Mouse (Mus musculus) thymus, postnatal 4 days (tissue): Measurements from ENCODE around the gene Slc15a5.

ENCODE experiments used
- DNase-seq: peaks from one replicate; pipeline ENCODE4 v3.0.0; 2021

The Slc15a5 gene

GRCm38 (mm10) chr6:138054956-138055355 is 24.8 kb downstream of the Slc15a5 start:
- DNase-seq, result no peak

- peak; percentile 18 for DNase-seq
Observed at GRCm38 (mm10) chr6:138054166-138054565, 25.6 kb downstream of the Slc15a5 start.

GRCm38 (mm10) chr6:138053686-138054085 is 26.0 kb downstream of the Slc15a5 start:
- DNase-seq, result no peak

GRCm38 (mm10) chr6:138045364-138045763 is 34.4 kb downstream of the Slc15a5 start:
- DNase-seq, result no peak

GRCm38 (mm10) chr6:138042891-138043290 is 36.8 kb downstream of the Slc15a5 start:
- no peak for DNase-seq

GRCm38 (mm10) chr6:138041865-138042264 is 37.9 kb downstream of the Slc15a5 start:
- DNase-seq, result no peak

GRCm38 (mm10) chr6:138037587-138037986 is 42.1 kb downstream of the Slc15a5 start:
- peak; percentile 19 for DNase-seq

- no peak for DNase-seq
Observed at GRCm38 (mm10) chr6:138036891-138037290, 42.8 kb downstream of the Slc15a5 start.

- DNase-seq, result no peak
Observed at GRCm38 (mm10) chr6:138016898-138017297, 62.8 kb downstream of the Slc15a5 start.

- no peak for DNase-seq
Observed at GRCm38 (mm10) chr6:138014976-138015674, 64.6 kb downstream of the Slc15a5 start.

- DNase-seq, result no peak
Observed at GRCm38 (mm10) chr6:138011955-138012354, 67.8 kb downstream of the Slc15a5 start.

GRCm38 (mm10) chr6:138007705-138008104 is 72.0 kb downstream of the Slc15a5 start:
- DNase-seq, result no peak

GRCm38 (mm10) chr6:138006525-138007251 is 73.0 kb downstream of the Slc15a5 start:
- DNase-seq, result no peak

- no peak for DNase-seq
Observed at GRCm38 (mm10) chr6:137989853-137990252, 89.9 kb downstream of the Slc15a5 start.

GRCm38 (mm10) chr6:137985169-137985568 is 94.5 kb downstream of the Slc15a5 start:
- DNase-seq, result no peak

- no peak for DNase-seq
Observed at GRCm38 (mm10) chr6:137982195-137982737, 97.5 kb downstream of the Slc15a5 start.

- no peak for DNase-seq
Observed at GRCm38 (mm10) chr6:137980905-137981696, 98.6 kb downstream of the Slc15a5 start.

GRCm38 (mm10) chr6:137980413-137980812 is 99.3 kb downstream of the Slc15a5 start:
- DNase-seq, result no peak

GRCm38 (mm10) chr6:137979802-137980201 is 99.9 kb downstream of the Slc15a5 start:
- no peak for DNase-seq

GRCm38 (mm10) chr6:137976021-137976420 is 103.7 kb downstream of the Slc15a5 start:
- no peak for DNase-seq

- no peak for DNase-seq
Observed at GRCm38 (mm10) chr6:137963703-137964102, 116.0 kb downstream of the Slc15a5 start.

GRCm38 (mm10) chr6:137962836-137963235 is 116.9 kb downstream of the Slc15a5 start:
- DNase-seq, result no peak
